Mouse (Mus musculus) heart, postnatal 0 days (tissue): ENCODE data around the gene Abcc3.

ENCODE experiments used
- CTCF ChIP-seq: IDR thresholded peaks from 2 replicates; pipeline ENCODE4 v1.5.1; 2016; ENCODE audit warnings: antibody characterized with exemption, control low read depth, low read depth
- EP300 ChIP-seq: IDR thresholded peaks from 2 replicates; pipeline ENCODE4 v1.6.1; 2016; ENCODE audit warnings: antibody characterized with exemption, low read depth

- TF ChIP-seq CTCF: no peak
- TF ChIP-seq EP300: no peak
These were observed 47.6 kb upstream of the Abcc3 start for GRCm38 (mm10) chr11:94440421-94440820.
